Mouse (Mus musculus): ENCODE measurements around the gene Dact3.

DNA sequence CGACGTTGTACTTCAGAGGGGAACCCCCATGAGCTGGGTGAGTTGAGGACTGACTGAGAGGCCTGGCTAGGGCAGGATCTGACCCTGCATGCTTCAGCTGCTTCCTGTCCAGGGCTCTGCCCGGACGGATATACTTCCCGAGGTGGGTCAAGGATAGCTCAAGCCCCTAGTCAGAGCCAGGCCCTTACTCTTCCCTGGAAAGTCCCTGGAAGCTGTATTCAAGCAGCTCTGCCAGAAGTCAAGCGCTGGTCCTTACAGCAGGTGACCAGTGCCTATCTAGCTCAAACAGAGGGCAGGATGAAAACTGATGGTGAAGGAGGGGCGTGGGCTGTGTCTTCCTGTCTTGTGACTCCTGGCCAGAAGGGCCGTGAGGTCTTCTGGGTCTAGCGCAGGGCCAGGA lies 44.7 kb upstream of the Dact3 start:
- no peak for TF ChIP-seq CTCF (IDR thresholded peaks at IDR 0.05 in 2 of 3, conservative IDR thresholded peaks at IDR 0.05 in 1 of 3; ENCODE audit: control insufficient read depth in 1 of 3, insufficient read depth in 1 of 3, low read depth in 2 of 3, low read length in 3 of 3, poor library complexity in 1 of 3, severe bottlenecking in 1 of 3)
- TF ChIP-seq USF1 (IDR thresholded peaks at IDR 0.05; ENCODE audit: low read depth, low read length) = no peak
- TF ChIP-seq KAT2A (conservative IDR thresholded peaks at IDR 0.05; ENCODE audit: low read depth, low read length) = no peak

Measured in MEL (cell line).